Mouse (Mus musculus) kidney, adult 11 months (tissue): Measurements from ENCODE around the gene Tcf19.
"Not testable (repeated sequence)": the region's sequence is repeated elsewhere in the genome, so short reads cannot be mapped to it uniquely, and the experiment has no call there.

Source experiments
- DNase-seq: peaks from one replicate; pipeline ENCODE4 v3.0.0; 2022

Gene Tcf19

GRCm38 (mm10) chr17:35532360-35532759 is 15.7 kb upstream of the Tcf19 start:
- DNase-seq, result no peak

GRCm38 (mm10) chr17:35526644-35527043 is 10.0 kb upstream of the Tcf19 start:
- no peak for DNase-seq

DNA sequence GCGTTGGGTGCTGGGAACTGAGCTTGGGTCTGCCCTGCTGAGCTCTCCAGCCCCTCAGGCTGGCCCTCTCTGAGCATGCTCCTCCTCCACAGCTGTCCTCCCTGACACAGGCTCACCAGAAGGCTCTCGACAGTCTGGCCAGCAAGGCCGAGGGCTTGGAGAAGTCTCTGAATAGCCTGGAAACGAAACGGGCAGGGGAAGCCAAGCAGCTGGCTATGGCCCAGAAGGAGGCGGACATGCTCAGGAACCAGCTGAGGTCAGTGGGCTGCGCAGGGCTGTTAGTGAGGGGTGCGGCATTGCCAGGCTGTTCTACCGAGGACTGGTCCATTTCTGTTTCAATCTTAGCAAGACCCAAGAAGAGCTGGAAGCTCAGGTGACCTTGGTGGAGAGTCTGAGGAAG is 7.7 kb upstream of the Tcf19 start:
- no peak for DNase-seq

GRCm38 (mm10) chr17:35517526-35517925 is 902 bp upstream of the Tcf19 start:
- DNase-seq, result no peak

GRCm38 (mm10) chr17:35515911-35516640 is 548 bp downstream of the Tcf19 start:
- DNase-seq, result no peak

GRCm38 (mm10) chr17:35514756-35515155 is 1.9 kb downstream of the Tcf19 start:
- DNase-seq, result no peak

DNA sequence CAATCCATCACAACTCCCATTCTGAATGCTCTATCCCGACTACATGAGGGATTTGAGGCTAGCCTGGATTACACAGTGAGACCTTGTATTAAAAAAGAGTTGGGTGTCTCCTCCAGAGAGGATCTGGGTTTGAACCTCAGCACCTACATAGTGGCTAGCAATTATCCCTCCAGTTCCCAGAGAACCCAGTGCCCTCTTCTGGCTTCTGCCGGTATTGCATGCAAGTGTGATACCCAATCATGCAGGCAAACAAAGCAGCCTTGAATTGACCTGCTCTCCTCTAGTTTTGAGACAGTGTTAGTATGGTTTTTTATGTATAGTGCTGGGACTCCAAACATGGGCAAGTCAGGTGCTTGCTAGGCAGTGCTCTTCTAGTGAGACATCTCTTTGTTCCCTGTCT is 2.7 kb downstream of the Tcf19 start:
- peak; percentile 46 for DNase-seq

DNA sequence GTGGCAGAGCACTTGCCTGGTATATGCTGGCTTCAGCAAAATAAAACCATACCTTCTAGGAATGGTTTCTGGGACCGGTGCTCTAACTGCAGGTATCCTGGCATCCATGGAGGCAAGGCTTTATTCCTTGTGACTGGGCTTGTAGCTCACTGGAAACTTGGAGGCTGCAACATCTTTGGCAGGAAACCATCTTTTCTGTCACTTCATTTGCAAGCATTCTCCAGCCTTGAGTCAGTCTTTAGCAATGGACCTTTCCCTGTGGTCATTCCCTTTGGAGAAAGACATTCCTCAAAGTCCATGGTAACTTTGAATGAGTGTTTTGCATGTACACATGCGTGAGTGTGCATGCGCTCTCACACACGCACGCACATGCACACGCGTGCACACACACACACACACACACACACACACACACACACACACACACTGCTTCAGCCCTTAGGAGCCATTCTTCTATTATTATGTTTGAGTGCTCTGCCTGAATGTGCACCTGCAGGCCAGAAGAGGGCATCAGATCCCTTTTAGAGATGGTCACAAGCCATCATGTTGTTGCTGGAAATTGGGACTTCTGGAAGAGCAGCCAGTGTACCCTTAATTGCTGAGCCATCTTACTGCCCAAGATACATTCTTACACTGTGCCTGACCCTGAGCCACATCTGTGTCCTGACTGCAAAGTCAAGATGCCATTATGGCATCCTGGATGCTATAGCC is 3.6 kb downstream of the Tcf19 start:
- DNase-seq, result no peak

DNA sequence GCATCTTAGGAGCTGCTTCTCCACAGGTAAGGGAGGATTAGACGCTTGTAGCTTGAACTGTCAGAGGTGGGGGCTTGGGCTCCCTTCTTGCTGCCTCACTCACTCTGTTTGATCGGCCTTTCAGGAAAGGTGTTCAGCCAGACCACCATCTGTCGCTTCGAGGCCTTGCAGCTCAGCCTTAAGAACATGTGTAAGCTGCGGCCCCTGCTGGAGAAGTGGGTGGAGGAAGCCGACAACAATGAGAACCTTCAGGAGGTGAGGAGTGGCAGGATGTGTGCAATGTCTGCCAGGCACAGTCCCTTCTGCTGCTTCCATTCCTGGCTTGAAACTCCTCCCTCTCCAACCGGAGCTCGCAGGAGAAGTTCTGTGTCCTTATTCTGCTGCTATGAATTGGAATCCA is 7.3 kb downstream of the Tcf19 start:
- no peak for DNase-seq

- DNase-seq, result not testable (repeated sequence)
These were observed 8.3 kb downstream of the Tcf19 start for GRCm38 (mm10) chr17:35508279-35508678.

GRCm38 (mm10) chr17:35507556-35508260 is 8.9 kb downstream of the Tcf19 start:
- no peak for DNase-seq

DNA sequence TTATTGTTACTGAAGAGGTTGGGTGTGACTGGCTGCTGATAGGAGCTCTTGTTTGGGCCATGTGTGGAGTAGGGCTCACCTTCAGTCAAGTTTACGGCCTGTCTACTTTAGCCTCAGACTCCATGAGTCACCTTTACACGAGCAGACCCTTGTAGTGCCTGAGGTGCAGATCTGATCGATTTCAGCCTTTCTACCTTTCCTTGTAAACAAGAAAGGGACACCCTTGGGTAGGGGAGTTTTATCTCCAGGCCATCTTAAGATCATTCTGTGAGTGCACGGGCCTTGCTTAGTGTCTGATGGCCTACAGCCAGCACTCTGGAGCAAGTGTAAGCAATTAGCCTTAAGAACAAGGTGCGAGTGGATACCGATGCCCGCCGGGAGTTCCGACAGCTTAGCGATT is 9.7 kb downstream of the Tcf19 start:
- no peak for DNase-seq

GRCm38 (mm10) chr17:35505776-35506175 is 10.8 kb downstream of the Tcf19 start, which contains the start of gene Pou5f1:
Gene Pou5f1, plus strand, starts transcription at chr17:35506018.
- no peak for DNase-seq

DNA sequence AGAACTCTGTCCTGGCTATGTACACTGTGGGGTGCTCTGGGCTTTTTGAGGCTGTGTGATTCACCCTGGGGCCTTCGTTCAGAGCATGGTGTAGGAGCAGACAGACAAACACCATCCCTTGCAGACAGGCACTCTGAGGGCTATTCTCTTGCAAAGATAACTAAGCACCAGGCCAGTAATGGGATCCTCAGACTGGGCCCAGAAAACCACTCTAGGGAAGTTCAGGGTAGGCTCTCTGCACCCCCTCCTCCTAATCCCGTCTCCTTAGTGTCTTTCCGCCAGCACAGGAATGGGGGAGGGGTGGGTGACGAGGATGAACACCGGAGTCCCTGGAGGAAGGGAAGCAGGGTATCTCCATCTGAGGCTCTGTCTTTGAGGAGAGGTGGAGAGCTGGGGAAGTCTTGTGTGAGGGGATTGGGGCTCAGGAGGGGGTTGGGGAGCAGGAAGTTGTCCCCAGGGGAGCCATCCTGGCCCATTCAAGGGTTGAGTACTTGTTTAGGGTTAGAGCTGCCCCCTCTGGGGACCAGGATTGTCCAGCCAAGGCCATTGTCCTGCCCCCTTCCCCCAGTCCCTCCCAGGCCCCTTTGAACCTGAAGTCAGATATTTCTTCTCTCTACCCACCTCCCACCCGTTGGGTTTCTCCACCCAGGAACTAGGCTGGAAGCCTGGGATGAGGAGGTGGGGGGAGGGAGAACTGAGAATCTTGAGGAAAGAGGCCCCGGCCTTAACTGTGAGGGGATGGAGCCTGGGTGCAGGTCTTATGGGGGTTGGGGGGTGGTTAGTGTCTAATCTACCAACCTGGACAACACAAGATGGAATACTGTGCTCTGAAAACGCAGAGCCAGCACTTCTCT is 11.8 kb downstream of the Tcf19 start:
- DNase-seq, result no peak

DNA sequence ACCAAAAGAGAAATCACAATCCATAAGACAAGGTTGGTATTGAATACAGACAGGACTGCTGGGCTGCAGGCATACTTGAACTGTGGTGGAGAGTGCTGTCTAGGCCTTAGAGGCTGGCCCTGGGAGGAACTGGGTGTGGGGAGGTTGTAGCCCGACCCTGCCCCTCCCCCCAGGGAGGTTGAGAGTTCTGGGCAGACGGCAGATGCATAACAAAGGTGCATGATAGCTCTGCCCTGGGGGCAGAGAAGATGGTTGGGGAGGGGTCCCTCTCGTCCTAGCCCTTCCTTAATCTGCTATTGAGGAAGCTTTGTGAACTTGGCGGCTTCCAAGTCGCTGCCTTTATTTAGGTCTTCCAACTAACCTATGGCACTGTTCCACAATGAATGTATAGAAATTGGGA is 12.8 kb downstream of the Tcf19 start:
- DNase-seq, result no peak

- no peak for DNase-seq
These were observed 13.9 kb downstream of the Tcf19 start for GRCm38 (mm10) chr17:35502762-35503161.

GRCm38 (mm10) chr17:35502226-35502625 is 14.4 kb downstream of the Tcf19 start:
- no peak for DNase-seq

- no peak for DNase-seq
These were observed 19.5 kb downstream of the Tcf19 start for GRCm38 (mm10) chr17:35497124-35497523.

- DNase-seq, result no peak
These were observed 26.3 kb downstream of the Tcf19 start for GRCm38 (mm10) chr17:35490320-35490719.

DNA sequence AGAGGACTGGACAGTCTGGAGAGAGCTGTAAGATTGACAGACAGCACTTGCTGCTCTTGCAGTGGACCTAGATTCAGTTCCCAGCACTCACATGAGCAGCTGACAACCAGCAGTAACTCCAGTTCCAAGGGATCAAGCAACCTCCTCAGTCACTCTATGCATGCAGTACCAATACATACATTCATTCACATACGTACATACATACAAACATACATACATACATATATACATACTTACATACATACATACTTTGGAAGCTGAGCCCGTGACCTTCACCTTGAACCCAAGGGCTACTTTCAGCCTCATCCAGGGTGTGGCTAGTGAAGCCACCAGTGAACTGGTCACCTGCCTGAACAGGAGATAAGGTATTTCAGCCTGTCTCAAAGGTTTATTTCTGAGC is 28.6 kb downstream of the Tcf19 start:
- no peak for DNase-seq

DNA sequence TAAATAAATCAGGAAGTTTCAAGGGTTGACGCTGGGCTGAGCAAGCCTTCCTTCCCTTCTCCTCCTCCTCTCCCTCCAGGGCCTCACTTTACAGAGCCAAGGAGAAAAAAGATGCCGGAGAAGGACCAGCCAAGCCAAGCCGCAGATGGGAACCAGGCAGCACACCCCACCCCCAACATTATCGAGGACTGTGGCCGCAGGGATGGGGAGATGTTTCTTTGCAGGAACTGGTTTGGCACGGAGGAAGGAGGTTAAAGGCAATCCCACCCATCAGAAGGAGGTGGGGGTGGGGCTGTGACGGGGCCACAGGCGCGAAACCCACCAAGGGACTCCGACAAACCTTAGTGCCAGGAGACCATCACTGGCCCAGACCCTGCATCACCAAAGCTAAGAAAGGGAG is 29.9 kb downstream of the Tcf19 start:
- no peak for DNase-seq

DNA sequence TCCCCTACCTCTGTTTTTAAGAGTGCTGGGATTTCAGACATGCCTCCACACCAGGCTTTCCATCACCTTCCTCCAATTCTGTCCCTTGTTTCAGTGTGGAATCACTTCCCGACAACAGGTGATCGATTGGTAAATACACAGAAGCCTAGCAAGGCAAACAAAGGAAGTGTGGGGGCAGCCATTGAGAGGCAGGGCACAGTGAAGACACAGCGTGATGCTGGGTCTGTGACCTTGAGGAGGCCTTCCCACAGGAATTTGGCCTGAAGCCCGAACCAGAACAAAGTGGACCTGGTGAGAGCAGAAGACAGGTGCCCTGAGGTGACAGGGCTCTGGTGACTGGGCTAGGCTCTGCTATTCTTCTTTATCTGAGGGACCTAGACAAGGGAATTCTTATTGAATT is 30.9 kb downstream of the Tcf19 start:
- DNase-seq, result no peak

- peak; percentile 16 for DNase-seq
These were observed 32.6 kb downstream of the Tcf19 start for GRCm38 (mm10) chr17:35484066-35484465.
